Mouse (Mus musculus): ENCODE measurements around the gene Herc4. TPM values are rescaled to one million over a fixed set of nuclear protein-coding genes. Genes with fewer than 3 reads are reported as not detected.

Gene Herc4
- polyA plus RNA-seq, 1 experiment from 2014 or later: 40.5 TPM

- DNase-seq (no peak), ATAC-seq (ENCODE audit: insufficient read depth) (no peak)
- Histone ChIP-seq H3K9ac (no peak overlapping the region), H3K4me2 (no peak overlapping the region), H3K27me3 (ENCODE audit: insufficient read depth, low read length) (no peaks in the 10 kb centered on the region), H3K27ac (ENCODE audit: low read depth) (no peak overlapping the region), H3K4me1 (ENCODE audit: insufficient read depth) (peaks cover 6% of the 10 kb centered on the region), H3K36me3 (ENCODE audit: insufficient read depth) (peaks cover 26% of the 10 kb centered on the region), H3K9me3 (ENCODE audit: low read depth, low read length) (no peaks in the 10 kb centered on the region), H3K4me3 (ENCODE audit: low read depth, low read length) (no peak overlapping the region)
- 73% methylated on average over 7 of the region's 7 CpGs for WGBS
- TF ChIP-seq CTCF (IDR thresholded peaks at IDR 0.05; ENCODE audit: low read depth): no peak
These were observed 3.8 kb downstream of the Herc4 start for GRCm38 (mm10) chr10:63247457-63247856.

GRCm38 (mm10) chr10:63248421-63248820 is 4.8 kb downstream of the Herc4 start:
- Histone ChIP-seq H3K36me3 (ENCODE audit: insufficient read depth) (peaks cover 31% of the 10 kb centered on the region), H3K4me1 (ENCODE audit: insufficient read depth) (no peaks in the 10 kb centered on the region), H3K9me3 (ENCODE audit: low read depth, low read length) (no peaks in the 10 kb centered on the region), H3K4me2 (no peak overlapping the region), H3K4me3 (ENCODE audit: low read depth, low read length) (no peak overlapping the region), H3K9ac (no peak overlapping the region), H3K27ac (ENCODE audit: low read depth) (no peak overlapping the region), H3K27me3 (ENCODE audit: insufficient read depth, low read length) (no peaks in the 10 kb centered on the region)
- ATAC-seq (ENCODE audit: insufficient read depth) (no peak), DNase-seq (no peak)
- TF ChIP-seq CTCF (IDR thresholded peaks at IDR 0.05; ENCODE audit: low read depth): no peak
- 92% methylated on average over 6 of the region's 6 CpGs for WGBS

DNA sequence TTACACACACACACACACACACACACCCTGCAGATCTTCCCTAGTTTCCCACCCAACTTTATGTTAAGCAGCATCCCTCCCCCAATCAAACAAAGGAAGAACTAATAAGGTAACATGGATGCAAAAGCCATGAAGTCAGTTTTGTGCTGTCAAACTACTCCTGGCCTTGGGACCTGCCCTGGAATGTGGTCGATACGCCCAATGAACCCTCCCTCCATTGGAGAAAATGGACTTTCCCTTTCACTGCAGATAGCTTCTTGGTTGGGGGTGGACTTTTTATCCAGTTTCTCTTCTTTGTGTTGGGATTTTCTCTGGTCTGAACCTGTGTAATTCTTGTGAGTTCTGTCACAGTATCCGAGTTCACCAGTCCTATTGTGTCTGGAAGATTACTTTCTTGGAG is 15.1 kb downstream of the Herc4 start:
- TF ChIP-seq CTCF (IDR thresholded peaks at IDR 0.05; ENCODE audit: low read depth): no peak
- Histone ChIP-seq H3K36me3 (ENCODE audit: insufficient read depth) (0 out of 2 replicates have a peak, but pooled peaks cover 6% of the 10 kb centered on the region), H3K4me3 (ENCODE audit: low read depth, low read length) (no peak overlapping the region), H3K4me1 (ENCODE audit: insufficient read depth) (no peaks in the 10 kb centered on the region), H3K27ac (ENCODE audit: low read depth) (no peak overlapping the region), H3K9ac (no peak overlapping the region), H3K4me2 (no peak overlapping the region), H3K27me3 (ENCODE audit: insufficient read depth, low read length) (no peaks in the 10 kb centered on the region), H3K9me3 (ENCODE audit: low read depth, low read length) (no peaks in the 10 kb centered on the region)
- no peak for DNase-seq
- 82% methylated on average over 3 of the region's 3 CpGs for whole genome bisulfite sequencing
- no peak for ATAC-seq (ENCODE audit: insufficient read depth)

GRCm38 (mm10) chr10:63259340-63259739 is 15.7 kb downstream of the Herc4 start:
- peaks cover 9% of the 10 kb centered on the region; the same call in 1 of the 2 replicates for H3K36me3 ChIP-seq (ENCODE audit: insufficient read depth)
- no peak overlapping the region for H3K4me3 ChIP-seq (ENCODE audit: low read depth, low read length)
- H3K9me3 ChIP-seq (ENCODE audit: low read depth, low read length): no peaks in the 10 kb centered on the region
- H3K4me1 ChIP-seq (ENCODE audit: insufficient read depth): no peaks in the 10 kb centered on the region
- H3K27me3 ChIP-seq (ENCODE audit: insufficient read depth, low read length): no peaks in the 10 kb centered on the region
- ATAC-seq (ENCODE audit: insufficient read depth): no peak
- H3K4me2 ChIP-seq: no peak overlapping the region
- TF ChIP-seq CTCF (IDR thresholded peaks at IDR 0.05; ENCODE audit: low read depth): no peak
- H3K27ac ChIP-seq (ENCODE audit: low read depth): no peak overlapping the region
- no peak for DNase-seq
- WGBS: 89% methylated on average over 3 of the region's 3 CpGs
- no peak overlapping the region for H3K9ac ChIP-seq

- H3K36me3 ChIP-seq (ENCODE audit: insufficient read depth): peaks cover 37% of the 10 kb centered on the region
- WGBS: 75% methylated on average over 2 of the region's 2 CpGs
These were observed 24.3 kb downstream of the Herc4 start for GRCm38 (mm10) chr10:63267941-63268340.

GRCm38 (mm10) chr10:63272401-63272800 is 28.8 kb downstream of the Herc4 start:
- no peaks in the 10 kb centered on the region for H3K4me1 ChIP-seq (ENCODE audit: insufficient read depth)
- ATAC-seq (ENCODE audit: insufficient read depth) (no peak), DNase-seq (no peak)
- no peak for TF ChIP-seq CTCF (IDR thresholded peaks at IDR 0.05; ENCODE audit: low read depth)
- H3K4me2 ChIP-seq: no peak overlapping the region
- no peaks in the 10 kb centered on the region for H3K27me3 ChIP-seq (ENCODE audit: insufficient read depth, low read length)
- H3K36me3 ChIP-seq (ENCODE audit: insufficient read depth): peaks cover 45% of the 10 kb centered on the region
- H3K4me3 ChIP-seq (ENCODE audit: low read depth, low read length): no peak overlapping the region
- H3K27ac ChIP-seq (ENCODE audit: low read depth): no peak overlapping the region
- no peak overlapping the region for H3K9ac ChIP-seq
- no peaks in the 10 kb centered on the region for H3K9me3 ChIP-seq (ENCODE audit: low read depth, low read length)

More at GRCm38 (mm10) chr10:63267941-63268340, 24.3 kb downstream of the Herc4 start:
- Histone ChIP-seq H3K9me3 (ENCODE audit: low read depth, low read length) (no peaks in the 10 kb centered on the region), H3K4me3 (ENCODE audit: low read depth, low read length) (no peak overlapping the region), H3K9ac (no peak overlapping the region), H3K4me2 (no peak overlapping the region), H3K27me3 (ENCODE audit: insufficient read depth, low read length) (no peaks in the 10 kb centered on the region), H3K27ac (ENCODE audit: low read depth) (no peak overlapping the region), H3K4me1 (ENCODE audit: insufficient read depth) (no peaks in the 10 kb centered on the region)
- no peak for DNase-seq
- no peak for TF ChIP-seq CTCF (IDR thresholded peaks at IDR 0.05; ENCODE audit: low read depth)
- ATAC-seq (ENCODE audit: insufficient read depth): no peak

DNA sequence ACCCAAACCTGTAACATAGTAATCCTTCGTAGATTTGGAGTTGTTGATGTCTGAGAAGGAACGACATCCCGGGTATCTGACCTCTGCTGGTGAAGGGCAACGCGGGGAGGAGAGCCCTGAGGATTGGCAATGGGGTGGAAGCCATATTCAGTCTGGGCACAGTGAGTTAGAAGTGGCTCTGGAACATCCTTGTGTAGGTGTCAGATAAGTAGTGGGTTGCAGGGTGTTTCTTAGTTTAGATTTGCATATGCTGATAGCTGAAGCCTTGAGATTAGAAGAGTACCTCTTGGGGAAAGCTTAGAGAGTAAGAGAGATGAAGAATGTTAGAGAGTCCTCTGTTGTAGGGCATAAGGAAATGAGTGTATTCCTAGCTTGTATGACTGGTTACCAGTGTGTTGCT is 29.3 kb downstream of the Herc4 start:
- Histone ChIP-seq H3K9me3 (ENCODE audit: low read depth, low read length) (no peaks in the 10 kb centered on the region), H3K4me1 (ENCODE audit: insufficient read depth) (no peaks in the 10 kb centered on the region), H3K36me3 (ENCODE audit: insufficient read depth) (peaks cover 45% of the 10 kb centered on the region), H3K27ac (ENCODE audit: low read depth) (no peak overlapping the region), H3K9ac (no peak overlapping the region), H3K4me2 (no peak overlapping the region), H3K27me3 (ENCODE audit: insufficient read depth, low read length) (no peaks in the 10 kb centered on the region), H3K4me3 (ENCODE audit: low read depth, low read length) (no peak overlapping the region)
- no peak for TF ChIP-seq CTCF (IDR thresholded peaks at IDR 0.05; ENCODE audit: low read depth)
- DNase-seq (no peak), ATAC-seq (ENCODE audit: insufficient read depth) (no peak)
- WGBS: 87% methylated on average over 5 of the region's 5 CpGs

- peaks cover 56% of the 10 kb centered on the region for H3K36me3 ChIP-seq (ENCODE audit: insufficient read depth)
- ATAC-seq (ENCODE audit: insufficient read depth): no peak; the same call in 1 of the 2 replicates
- no peak for TF ChIP-seq CTCF (IDR thresholded peaks at IDR 0.05; ENCODE audit: low read depth)
These were observed 33.4 kb downstream of the Herc4 start for GRCm38 (mm10) chr10:63277010-63277409.

More at GRCm38 (mm10) chr10:63277010-63277409, 33.4 kb downstream of the Herc4 start:
- Histone ChIP-seq H3K4me3 (ENCODE audit: low read depth, low read length) (no peak overlapping the region), H3K27ac (ENCODE audit: low read depth) (no peak overlapping the region), H3K9ac (no peak overlapping the region), H3K4me2 (no peak overlapping the region), H3K27me3 (ENCODE audit: insufficient read depth, low read length) (no peaks in the 10 kb centered on the region), H3K4me1 (ENCODE audit: insufficient read depth) (no peaks in the 10 kb centered on the region), H3K9me3 (ENCODE audit: low read depth, low read length) (no peaks in the 10 kb centered on the region)
- no peak for DNase-seq
- WGBS: 89% methylated on average over 3 of the region's 3 CpGs

Data from lung, embryonic 14.5 days (tissue).